Mouse (Mus musculus) adipose tissue, adult 10 weeks (tissue): Measurements from ENCODE around the gene Vmn1r67. TPM values are rescaled to one million over a fixed set of nuclear protein-coding genes. Genes with fewer than 3 reads are reported as not detected.

Source experiments
- polyA plus RNA-seq: library from polyadenylated mRNA; stranded (reverse); fragments of 350-450 nt; fragmentation: Illumina TruSeq; extraction: RNeasy Lipid Tissue Mini Kit (QIAGEN cat#74804); gene quantifications from one replicate; pipeline ENCODE4 v1.2.3, GENCODE M21; 2014; ENCODE audit warnings: low read depth, low replicate concordance

Gene Vmn1r67
- polyA plus RNA-seq = not detected

DNA sequence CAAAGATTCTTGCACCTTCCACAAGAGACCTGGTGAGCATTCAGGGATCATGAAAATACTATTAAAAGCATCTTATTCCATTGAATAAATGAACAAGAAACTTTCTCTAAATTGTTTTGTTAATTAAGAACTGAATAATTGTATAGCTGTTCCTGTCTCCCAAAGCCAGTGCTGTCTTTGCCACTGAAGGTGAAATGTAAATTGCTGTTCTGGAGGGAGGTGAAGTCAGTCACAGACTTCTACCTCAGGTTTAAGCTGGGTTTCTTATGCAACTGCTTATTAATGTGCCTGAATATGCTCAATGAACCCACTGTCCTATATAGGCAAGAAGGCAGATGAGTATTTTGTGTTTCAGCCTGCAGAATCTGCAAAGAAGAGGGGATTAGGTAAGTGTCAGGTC lies at the start of gene Vmn1r67:
Gene Vmn1r67 (plus strand): TSS at position 301 of the 400 bp plus-strand sequence.

DNA sequence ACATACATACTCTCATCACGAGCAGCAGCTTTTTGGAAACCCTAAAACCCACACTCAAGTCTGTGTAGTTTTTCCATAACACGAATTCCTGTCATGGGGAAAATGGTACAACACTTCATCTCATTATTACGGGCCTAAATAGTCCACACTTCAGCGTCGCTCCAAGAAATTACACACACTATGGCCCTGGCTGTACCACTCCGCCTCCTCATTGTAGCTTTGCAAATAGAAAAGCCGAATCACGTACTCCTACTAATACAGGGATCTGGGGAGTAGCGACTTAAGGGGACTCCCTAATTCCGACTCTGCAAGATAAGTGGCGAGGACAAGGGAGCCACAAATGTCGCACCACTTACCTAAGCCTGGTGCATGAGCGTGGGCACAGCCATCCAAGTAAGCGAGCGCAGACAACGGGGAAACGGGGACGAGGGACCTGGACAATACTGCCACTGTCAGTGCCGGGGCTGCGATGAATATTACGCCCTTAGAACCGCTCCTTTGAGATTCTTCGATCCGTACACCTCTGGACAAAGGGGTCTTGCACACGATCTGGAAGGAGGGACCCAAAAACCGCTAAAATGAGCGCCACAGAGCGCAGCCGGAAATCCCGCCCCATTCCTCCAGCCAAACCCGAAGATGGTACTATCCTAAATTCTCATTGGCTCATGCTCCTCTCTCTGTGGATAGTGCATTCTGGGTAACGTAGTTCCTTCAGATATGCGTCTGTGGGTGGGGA lies 51.8 kb downstream of the Vmn1r67 start, which contains the start of gene Zik1:
Gene Zik1 (minus strand): TSS at position 609 of the 736 bp plus-strand sequence.

Other genes starting within 250 kb of the Vmn1r67 start
- not detected for gene Vmn1r66, start 165.3 kb upstream of the Vmn1r67 start, polyA plus RNA-seq
- gene Zik1, start 52.1 kb downstream of the Vmn1r67 start, polyA plus RNA-seq = 1.2 TPM
- gene Vmn1r68, start 115.2 kb downstream of the Vmn1r67 start, polyA plus RNA-seq = not detected
- gene Vmn1r69, start 170.3 kb downstream of the Vmn1r67 start, polyA plus RNA-seq = not detected
- gene Vmn1r70, start 188.2 kb downstream of the Vmn1r67 start, polyA plus RNA-seq = not detected
- gene Nlrp4b, start 244.5 kb downstream of the Vmn1r67 start, polyA plus RNA-seq = not detected